Mouse (Mus musculus) CD4-positive helper T cell, adult 2 months (primary cell): Measurements from ENCODE around the gene Nelfe.
"Not testable (repeated sequence)": the region's sequence is repeated elsewhere in the genome, so short reads cannot be mapped to it uniquely, and the experiment has no call there.

Experiments used
- DNase-seq: peaks from one replicate; pipeline ENCODE4 v3.0.0-alpha.2; 2012; ENCODE audit warnings: low read depth, missing footprints, low spot score

Nelfe gene

GRCm38 (mm10) chr17:34849722-34850516, at the start of gene Nelfe, which contains the start of gene Skiv2l:
Gene Nelfe, plus strand, starts transcription at chr17:34850391.
Gene Skiv2l, minus strand, starts transcription at chr17:34850210.
- DNase-seq = peak; percentile 99

DNA sequence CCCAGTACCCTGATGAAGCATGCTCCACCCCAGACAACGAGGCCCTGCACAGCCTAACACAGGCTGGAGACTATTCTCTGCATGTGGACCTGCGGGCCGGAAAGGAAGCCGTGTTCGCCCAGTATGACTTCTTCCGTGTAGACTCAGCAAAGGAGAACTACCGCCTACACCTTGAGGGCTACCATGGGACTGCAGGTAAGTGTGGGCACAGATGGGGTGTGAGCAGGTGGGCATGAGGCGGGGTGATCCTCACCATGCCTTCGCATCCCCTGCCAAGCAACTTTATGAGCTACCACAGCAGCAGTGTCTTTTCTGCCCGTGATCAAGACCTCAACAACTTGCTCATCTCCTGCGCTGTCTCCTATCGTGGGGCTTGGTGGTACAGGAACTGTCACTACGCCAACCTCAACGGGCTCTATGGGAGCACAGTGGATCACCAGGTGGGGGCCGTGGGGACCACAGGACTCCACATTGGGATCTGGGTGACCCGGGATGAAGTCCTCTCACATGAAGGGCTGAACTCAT, 49.3 kb upstream of the Nelfe start:
- DNase-seq = not testable (repeated sequence)

- DNase-seq = not testable (repeated sequence)
Observed at GRCm38 (mm10) chr17:34802756-34803155, 47.4 kb upstream of the Nelfe start.

DNA sequence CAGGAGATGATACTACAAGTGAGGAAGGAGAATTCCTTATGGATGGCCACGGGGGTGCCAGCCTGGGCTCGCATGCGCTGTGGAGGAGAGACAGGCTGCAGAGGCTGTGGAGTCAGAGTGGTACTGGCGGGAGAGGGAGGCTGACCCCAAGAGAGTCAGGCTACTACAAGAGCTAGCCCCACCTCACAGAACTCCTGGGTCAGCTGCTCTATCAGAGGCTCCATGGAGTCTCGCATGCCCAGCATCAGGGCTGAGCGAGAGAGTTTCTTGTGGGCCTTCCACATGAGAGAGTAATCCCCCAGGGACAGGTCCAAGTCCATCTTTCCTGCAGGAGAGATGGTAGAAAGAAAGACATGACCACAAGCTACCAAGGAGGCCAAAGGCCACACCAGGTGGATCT, 46.8 kb upstream of the Nelfe start:
- DNase-seq = not testable (repeated sequence)

DNA sequence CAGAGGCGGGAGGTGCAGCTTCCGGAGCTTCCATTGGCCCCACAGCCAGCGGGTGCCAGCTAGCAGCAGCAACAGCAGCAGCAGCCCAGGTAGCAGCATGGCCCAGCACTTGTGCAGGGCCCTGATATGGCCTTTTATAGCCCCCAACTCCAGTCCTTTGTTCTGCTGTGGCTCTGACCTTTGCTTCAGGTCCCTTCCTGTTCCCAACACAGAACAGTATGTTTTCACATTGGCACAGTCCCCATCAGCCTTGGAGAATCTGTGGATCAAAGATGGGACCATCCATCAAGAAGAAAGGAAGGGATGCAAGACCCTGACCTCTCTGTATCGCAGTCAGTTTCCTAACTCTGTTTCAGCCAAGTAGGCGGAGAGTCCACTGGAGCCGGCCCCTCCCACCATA, 45.9 kb upstream of the Nelfe start, which contains the start of gene Cyp21a1:
TSS of gene Cyp21a1 (minus strand) at position 261 of the 400 bp plus-strand sequence.
- DNase-seq = not testable (repeated sequence)

DNA sequence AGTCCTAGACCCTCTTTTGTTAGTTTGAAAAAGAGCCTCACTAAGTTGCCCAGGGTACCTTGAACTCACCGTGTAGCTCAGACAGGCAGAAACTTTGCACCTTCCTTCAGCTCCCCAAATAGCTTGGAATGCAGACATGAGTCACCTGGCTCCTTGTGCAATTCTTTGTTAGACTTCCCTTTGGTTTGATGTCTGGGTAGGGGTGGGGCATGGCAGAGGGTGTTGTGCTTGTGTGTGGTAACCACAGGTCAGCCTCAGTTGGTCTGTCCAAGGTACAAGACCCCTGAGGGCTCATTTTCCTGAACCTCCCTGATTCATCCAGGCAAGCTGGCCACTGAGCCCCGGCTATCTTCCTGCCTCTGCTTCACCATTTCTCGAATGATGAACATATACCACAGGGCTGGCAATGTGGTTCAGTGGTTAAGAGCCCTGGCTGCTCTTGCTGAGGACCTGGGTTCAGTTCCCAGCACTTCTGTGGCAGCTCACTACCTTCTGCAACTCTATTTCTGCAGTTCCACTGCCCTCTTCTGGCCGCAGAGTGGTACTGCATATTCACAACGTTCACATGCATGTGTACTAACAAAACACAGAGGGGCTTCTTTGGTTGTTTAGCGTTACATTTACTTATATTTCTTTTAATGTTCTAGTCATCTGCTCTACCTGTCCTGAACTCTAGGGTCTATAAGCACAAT, 45.2 kb upstream of the Nelfe start:
- DNase-seq = no peak

DNA sequence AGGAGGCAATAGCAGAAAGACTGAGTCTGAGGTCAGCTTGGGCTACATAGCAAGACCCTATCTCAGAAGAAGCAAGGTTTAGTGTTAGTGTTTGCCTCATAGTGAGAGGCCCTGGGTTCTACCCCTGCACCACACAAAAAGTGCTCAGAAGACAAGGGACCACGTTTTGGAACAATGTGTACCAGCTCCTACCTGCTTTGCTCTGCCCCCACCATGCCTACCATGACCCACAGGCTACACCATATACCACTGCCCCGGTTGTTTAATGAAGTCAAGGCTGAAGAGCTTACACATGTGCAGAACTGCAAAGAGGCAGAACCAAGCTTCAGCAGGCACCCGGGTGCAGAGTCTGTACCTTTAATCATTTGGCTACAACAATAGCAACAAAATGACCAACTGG, 43.0 kb upstream of the Nelfe start:
- no peak for DNase-seq

GRCm38 (mm10) chr17:34808599-34809205, 41.5 kb upstream of the Nelfe start:
- DNase-seq = no peak

- not testable (repeated sequence) for DNase-seq
Observed at GRCm38 (mm10) chr17:34810411-34810810, 39.8 kb upstream of the Nelfe start.

GRCm38 (mm10) chr17:34810811-34811210, 39.4 kb upstream of the Nelfe start:
- not testable (repeated sequence) for DNase-seq

GRCm38 (mm10) chr17:34811275-34811674, 38.9 kb upstream of the Nelfe start:
- no peak for DNase-seq

DNA sequence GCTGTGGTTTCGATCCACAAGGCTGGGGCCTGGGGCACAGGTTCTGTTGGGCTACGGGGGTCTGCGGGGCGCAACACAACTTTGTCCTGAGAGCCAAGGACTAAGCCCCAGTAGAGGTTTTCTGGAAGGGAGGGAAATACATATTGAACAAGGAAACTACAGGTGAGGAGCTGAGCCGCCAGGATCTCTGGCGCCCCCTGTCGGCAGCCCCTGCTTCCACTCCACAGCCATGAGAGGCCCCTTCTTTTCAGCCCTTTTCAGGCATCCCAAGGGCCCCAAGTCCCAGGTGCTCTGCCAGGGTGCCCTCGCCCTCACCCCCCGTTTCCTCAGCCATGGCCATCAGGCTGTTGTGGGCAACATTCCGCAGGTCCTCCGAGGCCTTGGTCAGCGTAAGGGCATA, 36.4 kb upstream of the Nelfe start:
- DNase-seq = peak; percentile 35

GRCm38 (mm10) chr17:34814818-34815370, 35.3 kb upstream of the Nelfe start:
- no peak for DNase-seq

DNA sequence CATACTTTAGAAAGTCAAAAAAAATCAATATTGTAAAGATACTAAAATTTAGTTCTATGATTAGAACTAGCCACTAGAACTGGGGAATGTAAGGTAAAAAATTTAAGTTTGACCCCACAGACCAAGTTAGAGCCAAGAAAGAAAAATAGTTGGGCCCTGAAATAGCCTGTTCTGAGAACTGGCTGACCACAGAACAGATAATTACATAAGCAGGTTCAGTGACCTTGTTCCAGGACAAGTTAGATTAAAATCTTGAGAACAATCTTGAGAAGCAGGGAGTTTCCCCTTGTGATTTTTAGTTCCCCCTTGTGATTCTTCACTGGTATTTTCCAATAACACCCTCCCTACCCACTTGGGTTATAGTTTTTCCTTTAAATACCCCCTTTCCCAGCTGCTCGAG, 19.4 kb upstream of the Nelfe start:
- not testable (repeated sequence) for DNase-seq

- DNase-seq = no peak
Observed at GRCm38 (mm10) chr17:34836155-34836855, 13.9 kb upstream of the Nelfe start.

DNA sequence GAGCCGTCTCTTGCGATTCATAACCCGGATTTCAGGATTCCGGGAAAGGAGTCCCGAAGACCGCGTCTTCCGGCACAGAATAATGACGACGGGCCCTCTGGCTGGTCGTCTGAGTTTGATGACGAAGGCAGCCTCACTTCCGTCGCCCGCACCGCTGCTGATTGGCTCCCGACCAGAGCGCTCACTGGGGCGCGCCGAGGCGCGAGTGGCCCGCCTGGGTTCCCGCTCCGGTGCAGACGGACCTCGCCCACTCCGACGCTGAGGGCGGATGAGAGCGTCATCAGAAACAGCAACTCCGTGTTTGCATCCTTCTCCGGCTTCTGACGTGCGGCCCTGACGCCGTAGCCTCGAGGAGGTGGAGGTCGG, 13.4 kb upstream of the Nelfe start, which contains the start of the genes Stk19 and Dxo:
TSS of gene Stk19 (minus strand) at position 90 of the 366 bp plus-strand sequence.
TSS of gene Dxo (plus strand) at position 164 of the 366 bp plus-strand sequence.
- peak; percentile 98 for DNase-seq

GRCm38 (mm10) chr17:34837464-34838324, 12.5 kb upstream of the Nelfe start:
- peak; percentile 22 for DNase-seq

GRCm38 (mm10) chr17:34838785-34839184, 11.4 kb upstream of the Nelfe start:
- no peak for DNase-seq

DNA sequence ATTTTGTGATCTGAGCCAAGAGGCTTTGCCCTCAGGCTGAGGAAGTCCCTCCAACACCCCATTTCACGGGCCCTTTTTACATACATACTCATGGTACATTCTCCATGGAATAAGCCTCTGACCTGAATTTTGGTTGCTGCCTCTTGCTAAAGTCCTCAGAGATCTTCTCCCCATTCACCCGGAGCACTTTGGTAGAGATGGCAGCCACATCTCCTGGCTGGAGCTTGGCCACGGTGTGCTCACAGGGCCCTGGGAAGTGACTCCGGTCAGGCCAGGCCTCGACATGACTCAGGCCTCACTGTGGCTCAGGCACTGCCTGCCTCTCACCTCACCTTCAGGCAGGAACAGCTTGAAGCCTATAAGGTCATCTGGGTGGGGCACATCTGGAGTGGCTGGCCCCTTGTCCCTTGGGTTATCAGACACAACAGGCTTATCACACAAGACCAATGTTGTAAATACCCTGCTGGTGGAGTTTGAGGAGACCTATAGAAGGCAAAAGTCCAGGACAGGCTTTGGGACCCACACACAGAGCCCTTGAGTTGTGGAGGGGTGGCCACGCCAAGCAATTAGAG, 9.4 kb upstream of the Nelfe start:
- no peak for DNase-seq

DNA sequence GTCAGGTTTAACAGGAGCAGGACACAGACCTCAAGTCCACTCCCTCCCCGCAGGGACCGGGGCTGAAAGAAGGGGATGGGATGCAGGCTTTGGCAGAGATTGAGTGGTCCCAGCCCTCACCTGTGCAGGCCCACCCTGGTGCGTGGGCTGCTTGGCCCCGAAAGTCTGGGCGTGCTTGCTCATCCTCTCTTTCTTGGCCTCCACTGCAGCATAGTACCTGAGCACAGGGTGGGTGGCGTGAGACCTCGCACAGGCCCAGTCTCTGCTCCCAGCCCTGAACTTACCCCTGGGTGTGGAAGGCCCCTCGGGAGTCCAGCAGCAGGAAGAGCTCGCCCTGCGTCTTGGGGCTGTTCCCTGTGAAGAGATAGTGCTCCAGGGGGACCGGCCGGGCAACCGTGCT, 5.3 kb upstream of the Nelfe start:
- DNase-seq = no peak
